Mouse (Mus musculus): ENCODE results near the gene Sin3b. TPM values are rescaled to one million over a fixed set of nuclear protein-coding genes. Genes with fewer than 3 reads are reported as not detected.

Sin3b gene
- total RNA-seq, 1 experiment, result 189 TPM

DNA sequence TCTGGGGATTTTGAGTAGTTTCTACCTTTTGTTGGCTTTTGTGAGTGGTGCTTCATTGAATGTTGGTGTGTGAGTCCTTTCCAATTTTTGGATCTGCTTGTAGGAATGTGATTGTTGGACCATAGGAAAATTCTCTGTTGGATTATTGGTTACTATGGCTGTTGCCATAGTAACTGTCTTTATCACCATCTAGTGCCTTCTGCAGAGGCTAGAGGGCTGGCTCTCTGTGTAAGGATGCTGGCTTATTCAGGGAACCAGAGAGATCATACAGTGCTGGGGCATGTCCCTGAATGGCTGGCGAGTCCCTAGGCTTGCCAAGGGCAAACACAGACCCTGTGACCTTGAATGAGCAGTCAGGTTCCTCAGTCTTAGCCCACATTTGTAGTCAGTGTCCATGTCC is 5.6 kb downstream of the Sin3b start:
- Histone ChIP-seq H3K4me1 (ENCODE audit: control insufficient read depth in 2 of 2, insufficient read depth in 2 of 2, low read length in 2 of 2, poor library complexity in 1 of 2) (peaks cover 0 to 8% of the 10 kb centered on the region in 2 experiments; a peak in 1 of 4 replicates), H3K9me3 (ENCODE audit: control insufficient read depth, insufficient read depth, low read depth, low read length) (no peaks in the 10 kb centered on the region), H3K9ac (ENCODE audit: insufficient read depth, low read depth, low read length, poor library complexity, severe bottlenecking) (no peak overlapping the region), H3K36me3 (ENCODE audit: control insufficient read depth, insufficient read depth, low read length, poor library complexity, severe bottlenecking) (peaks cover 67% of the 10 kb centered on the region), H3K4me3 (ENCODE audit: insufficient read depth in 1 of 2, low read depth in 1 of 2, low read length in 2 of 2, poor library complexity in 1 of 2, severe bottlenecking in 1 of 2) (no peak overlapping the region), H3K27ac (ENCODE audit: insufficient read depth, low read depth, low read length, poor library complexity, severe bottlenecking) (no peak overlapping the region)
- in situ Hi-C loops (cut with MboI; ENCODE audit: low sequenced_read_pairs in 2 of 2, unreplicated experiment in 2 of 2), result no loop called here
- TF ChIP-seq CHD2 (IDR thresholded peaks at IDR 0.05; ENCODE audit: low read depth, low read length), result no peak
- TF ChIP-seq MAFK (IDR thresholded peaks at IDR 0.05; ENCODE audit: insufficient read depth, low read depth, low read length), result no peak
- no peak for TF ChIP-seq ZNF384 (IDR thresholded peaks at IDR 0.05; ENCODE audit: low read depth, low read length)
- no peak for TF ChIP-seq ZC3H11A (IDR thresholded peaks at IDR 0.05; ENCODE audit: borderline replicate concordance, low read depth, low read length)
- TF ChIP-seq HCFC1 (IDR thresholded peaks at IDR 0.05; ENCODE audit: borderline replicate concordance, insufficient read depth, low read length), result no peak
- no peak for DNase-seq (ENCODE audit: low read depth, low spot score)

DNA sequence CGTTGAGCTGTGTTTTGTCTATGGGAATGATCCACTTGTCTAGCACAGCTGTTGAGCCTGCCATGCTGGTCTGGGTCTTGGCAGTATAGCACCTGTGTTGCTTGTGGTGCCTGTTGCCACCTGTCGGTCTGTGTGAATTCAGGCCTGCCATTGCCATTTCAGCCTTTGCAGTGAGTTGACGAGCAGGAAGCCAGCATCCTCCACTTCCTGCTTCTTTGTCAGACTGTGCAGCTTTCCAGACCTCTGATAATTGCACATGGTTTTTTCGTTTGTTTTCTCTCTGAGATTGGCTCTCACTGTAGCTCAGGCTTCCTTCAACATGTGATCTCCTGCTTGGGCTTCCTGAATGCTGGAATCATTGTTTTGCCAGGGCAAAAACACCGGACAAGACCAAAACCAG is 11.9 kb downstream of the Sin3b start:
- peaks cover 58% of the 10 kb centered on the region for H3K36me3 ChIP-seq (ENCODE audit: control insufficient read depth, insufficient read depth, low read length, poor library complexity, severe bottlenecking)
- no peak for TF ChIP-seq ZC3H11A (IDR thresholded peaks at IDR 0.05; ENCODE audit: borderline replicate concordance, low read depth, low read length)
- no peak for TF ChIP-seq CHD2 (IDR thresholded peaks at IDR 0.05; ENCODE audit: low read depth, low read length)
- TF ChIP-seq MAFK (IDR thresholded peaks at IDR 0.05; ENCODE audit: insufficient read depth, low read depth, low read length), result no peak
- no peak for TF ChIP-seq HCFC1 (IDR thresholded peaks at IDR 0.05; ENCODE audit: borderline replicate concordance, insufficient read depth, low read length)
- no peak for TF ChIP-seq ZNF384 (IDR thresholded peaks at IDR 0.05; ENCODE audit: low read depth, low read length)
- H3K27ac ChIP-seq (ENCODE audit: insufficient read depth, low read depth, low read length, poor library complexity, severe bottlenecking), result no peak overlapping the region
- peaks cover 0 to 7% of the 10 kb centered on the region in 2 experiments; a peak in 1 of 4 replicates for H3K4me1 ChIP-seq (ENCODE audit: control insufficient read depth in 2 of 2, insufficient read depth in 2 of 2, low read length in 2 of 2, poor library complexity in 1 of 2)
- no peak overlapping the region for H3K9ac ChIP-seq (ENCODE audit: insufficient read depth, low read depth, low read length, poor library complexity, severe bottlenecking)
- in situ Hi-C loops (cut with MboI; ENCODE audit: low sequenced_read_pairs in 2 of 2, unreplicated experiment in 2 of 2), result no loop called here
- DNase-seq (ENCODE audit: low read depth, low spot score), result no peak
- no peaks in the 10 kb centered on the region for H3K9me3 ChIP-seq (ENCODE audit: control insufficient read depth, insufficient read depth, low read depth, low read length)
- no peak overlapping the region for H3K4me3 ChIP-seq (ENCODE audit: insufficient read depth in 1 of 2, low read depth in 1 of 2, low read length in 2 of 2, poor library complexity in 1 of 2, severe bottlenecking in 1 of 2)

DNA sequence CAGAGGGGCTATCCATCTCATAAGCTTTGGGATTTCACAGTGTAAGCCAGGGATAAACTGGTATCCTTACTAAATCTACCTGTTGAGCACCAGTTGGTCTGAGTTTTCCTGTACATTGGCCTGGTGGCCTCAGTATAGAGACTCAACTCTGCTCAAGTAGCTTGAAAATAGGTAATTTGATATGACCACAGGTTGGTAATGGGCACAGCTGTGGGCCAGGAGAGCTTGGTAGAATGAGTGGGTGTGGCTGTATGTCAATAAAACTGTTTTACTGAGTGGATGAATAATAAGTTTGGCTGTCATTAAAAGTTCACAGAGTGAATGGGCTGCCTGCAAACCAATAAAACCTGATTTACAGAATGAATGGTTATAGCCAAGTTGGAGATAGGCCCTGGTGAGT is 13.8 kb downstream of the Sin3b start:
- Histone ChIP-seq H3K27ac (ENCODE audit: insufficient read depth, low read depth, low read length, poor library complexity, severe bottlenecking) (no peak overlapping the region), H3K9me3 (ENCODE audit: control insufficient read depth, insufficient read depth, low read depth, low read length) (no peaks in the 10 kb centered on the region), H3K4me3 (ENCODE audit: insufficient read depth in 1 of 2, low read depth in 1 of 2, low read length in 2 of 2, poor library complexity in 1 of 2, severe bottlenecking in 1 of 2) (no peak overlapping the region), H3K9ac (ENCODE audit: insufficient read depth, low read depth, low read length, poor library complexity, severe bottlenecking) (no peak overlapping the region), H3K36me3 (ENCODE audit: control insufficient read depth, insufficient read depth, low read length, poor library complexity, severe bottlenecking) (peaks cover 43% of the 10 kb centered on the region), H3K4me1 (ENCODE audit: control insufficient read depth in 2 of 2, insufficient read depth in 2 of 2, low read length in 2 of 2, poor library complexity in 1 of 2) (peaks cover 0 to 7% of the 10 kb centered on the region in 2 experiments; a peak in 1 of 4 replicates)
- in situ Hi-C loops (cut with MboI; ENCODE audit: low sequenced_read_pairs in 2 of 2, unreplicated experiment in 2 of 2), result no loop called here
- TF ChIP-seq ZNF384 (IDR thresholded peaks at IDR 0.05; ENCODE audit: low read depth, low read length), result no peak
- no peak for TF ChIP-seq ZC3H11A (IDR thresholded peaks at IDR 0.05; ENCODE audit: borderline replicate concordance, low read depth, low read length)
- no peak for TF ChIP-seq HCFC1 (IDR thresholded peaks at IDR 0.05; ENCODE audit: borderline replicate concordance, insufficient read depth, low read length)
- TF ChIP-seq MAFK (IDR thresholded peaks at IDR 0.05; ENCODE audit: insufficient read depth, low read depth, low read length), result no peak
- DNase-seq (ENCODE audit: low read depth, low spot score), result no peak

DNA sequence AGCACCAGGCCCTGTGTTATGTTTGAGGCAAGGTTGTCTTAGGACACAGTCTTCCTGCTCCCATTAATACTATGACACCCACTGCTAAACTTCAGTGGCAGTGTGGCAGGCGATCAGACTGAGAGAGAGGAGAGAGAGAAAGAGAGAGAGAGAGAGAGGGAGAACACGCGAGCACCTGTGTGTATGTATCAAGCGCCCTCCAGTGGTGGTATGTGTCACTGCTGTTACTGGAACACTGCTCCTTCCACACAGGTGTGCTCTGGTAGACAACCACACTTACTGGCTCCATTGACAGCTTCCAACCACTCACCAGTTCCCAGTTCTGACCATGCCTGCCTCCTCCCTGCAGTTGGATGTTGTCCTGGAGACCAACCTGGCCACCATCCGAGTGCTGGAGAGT is 23.0 kb downstream of the Sin3b start:
- Histone ChIP-seq H3K36me3 (ENCODE audit: control insufficient read depth, insufficient read depth, low read length, poor library complexity, severe bottlenecking) (peaks cover 31% of the 10 kb centered on the region), H3K9me3 (ENCODE audit: control insufficient read depth, insufficient read depth, low read depth, low read length) (no peaks in the 10 kb centered on the region), H3K4me1 (ENCODE audit: control insufficient read depth in 2 of 2, insufficient read depth in 2 of 2, low read length in 2 of 2, poor library complexity in 1 of 2) (peaks cover 0 to 3% of the 10 kb centered on the region in 2 experiments; a peak in 1 of 4 replicates), H3K4me3 (ENCODE audit: insufficient read depth in 1 of 2, low read depth in 1 of 2, low read length in 2 of 2, poor library complexity in 1 of 2, severe bottlenecking in 1 of 2) (no peak overlapping the region), H3K9ac (ENCODE audit: insufficient read depth, low read depth, low read length, poor library complexity, severe bottlenecking) (no peak overlapping the region), H3K27ac (ENCODE audit: insufficient read depth, low read depth, low read length, poor library complexity, severe bottlenecking) (no peak overlapping the region)
- peak; percentile 51 for DNase-seq (ENCODE audit: low read depth, low spot score)
- in situ Hi-C loops (cut with MboI; ENCODE audit: low sequenced_read_pairs in 2 of 2, unreplicated experiment in 2 of 2), result no loop called here
- no peak for TF ChIP-seq CHD2 (IDR thresholded peaks at IDR 0.05; ENCODE audit: low read depth, low read length)
- peak; percentile 7; the same call in 1 of the 2 replicates for TF ChIP-seq ZC3H11A (IDR thresholded peaks at IDR 0.05; ENCODE audit: borderline replicate concordance, low read depth, low read length)

DNA sequence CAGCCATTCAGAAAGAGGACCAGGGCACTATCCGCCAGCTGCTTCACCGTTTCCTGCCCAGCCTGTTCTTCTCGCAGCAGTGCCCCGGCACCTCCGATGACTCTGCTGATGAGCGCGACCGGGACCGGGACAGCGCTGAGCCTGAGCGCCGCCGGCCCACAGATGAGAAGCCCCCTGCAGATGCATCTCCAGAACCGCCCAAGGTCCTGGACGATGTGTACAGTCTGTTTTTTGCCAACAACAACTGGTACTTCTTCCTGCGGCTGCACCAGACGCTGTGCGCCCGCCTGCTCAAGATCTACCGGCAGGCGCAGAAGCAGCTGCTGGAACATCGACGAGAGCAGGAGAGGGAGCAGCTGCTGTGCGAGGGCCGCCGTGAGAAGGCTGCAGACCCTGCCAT is 26.8 kb downstream of the Sin3b start:
- no peak for DNase-seq (ENCODE audit: low read depth, low spot score)
- Histone ChIP-seq H3K27ac (ENCODE audit: insufficient read depth, low read depth, low read length, poor library complexity, severe bottlenecking) (no peak overlapping the region), H3K9me3 (ENCODE audit: control insufficient read depth, insufficient read depth, low read depth, low read length) (no peaks in the 10 kb centered on the region), H3K4me1 (ENCODE audit: control insufficient read depth in 2 of 2, insufficient read depth in 2 of 2, low read length in 2 of 2, poor library complexity in 1 of 2) (peaks cover 0 to 3% of the 10 kb centered on the region in 2 experiments; a peak in 1 of 4 replicates), H3K4me3 (ENCODE audit: insufficient read depth in 1 of 2, low read depth in 1 of 2, low read length in 2 of 2, poor library complexity in 1 of 2, severe bottlenecking in 1 of 2) (peak overlapping the region; percentile 51 to 68), H3K9ac (ENCODE audit: insufficient read depth, low read depth, low read length, poor library complexity, severe bottlenecking) (peak overlapping the region; percentile 23; the same call in 1 of the 2 replicates), H3K36me3 (ENCODE audit: control insufficient read depth, insufficient read depth, low read length, poor library complexity, severe bottlenecking) (peaks cover 35% of the 10 kb centered on the region)
- TF ChIP-seq ZNF384 (IDR thresholded peaks at IDR 0.05; ENCODE audit: low read depth, low read length), result no peak
- TF ChIP-seq ZC3H11A (IDR thresholded peaks at IDR 0.05; ENCODE audit: borderline replicate concordance, low read depth, low read length), result no peak
- TF ChIP-seq CHD2 (IDR thresholded peaks at IDR 0.05; ENCODE audit: low read depth, low read length), result no peak
- no peak for TF ChIP-seq MAFK (IDR thresholded peaks at IDR 0.05; ENCODE audit: insufficient read depth, low read depth, low read length)
- TF ChIP-seq HCFC1 (IDR thresholded peaks at IDR 0.05; ENCODE audit: borderline replicate concordance, insufficient read depth, low read length), result no peak
- in situ Hi-C loops (cut with MboI; ENCODE audit: low sequenced_read_pairs in 2 of 2, unreplicated experiment in 2 of 2), result no loop called here

Data from ES-E14 (cell line).